Mouse (Mus musculus) ES-E14 (cell line): ENCODE measurements around the gene Zfr. TPM values are rescaled to one million over a fixed set of nuclear protein-coding genes. Genes with fewer than 3 reads are reported as not detected.
"Not testable (repeated sequence)": the region's sequence is repeated elsewhere in the genome, so short reads cannot be mapped to it uniquely, and the experiment has no call there.

Source experiments
- DNase-seq: peaks from one replicate; pipeline ENCODE4 v3.0.0-alpha.2; 2013; ENCODE audit warnings: low read depth, low spot score
- H3K27ac ChIP-seq: 2 replicates; pipeline ENCODE4 v1.5.1; 2012; ENCODE audit warnings: low read depth, mild to moderate bottlenecking, low read length, moderate library complexity, mixed read lengths; ENCODE audit not compliant: poor library complexity, insufficient read depth, severe bottlenecking
- H3K36me3 ChIP-seq: 2 replicates; pipeline ENCODE4 v1.6.1; 2012; ENCODE audit warnings: mild to moderate bottlenecking, low read length, moderate library complexity, mixed read lengths; ENCODE audit not compliant: control insufficient read depth, poor library complexity, insufficient read depth, severe bottlenecking
- H3K4me1 ChIP-seq, 2 experiments: fragments of 150-350 bp in 1 of 2; sonication (generic) in 1 of 2; 2 replicates each; pipeline ENCODE4 v1.6.1; 2012; ENCODE audit warnings: low read length in 2 of 2, mild to moderate bottlenecking in 1 of 2, mixed read lengths in 1 of 2; ENCODE audit not compliant: control insufficient read depth in 2 of 2, insufficient read depth in 2 of 2, poor library complexity in 1 of 2
- H3K4me3 ChIP-seq, 2 experiments: fragments of 150-350 bp in 1 of 2; sonication (generic) in 1 of 2; 2 replicates each; pipeline ENCODE4 v1.5.1; 2012; ENCODE audit warnings: low read length in 2 of 2, low read depth in 1 of 2, mild to moderate bottlenecking in 1 of 2, mixed read lengths in 1 of 2; ENCODE audit not compliant: insufficient read depth in 1 of 2, poor library complexity in 1 of 2, severe bottlenecking in 1 of 2
- H3K9ac ChIP-seq: 2 replicates; pipeline ENCODE4 v1.6.1; 2012; ENCODE audit warnings: low read depth, mild to moderate bottlenecking, low read length, mixed read lengths; ENCODE audit not compliant: poor library complexity, insufficient read depth, severe bottlenecking
- H3K9me3 ChIP-seq: fragments of 150-350 bp; sonication (generic); 2 replicates; pipeline ENCODE4 v1.6.1; 2012; ENCODE audit warnings: low read depth, mild to moderate bottlenecking, low read length; ENCODE audit not compliant: control insufficient read depth, insufficient read depth
- CHD2 ChIP-seq: IDR thresholded peaks from 2 replicates; pipeline ENCODE4 v1.6.1; 2014; ENCODE audit warnings: mild to moderate bottlenecking, low read depth, low read length, inconsistent platforms
- HCFC1 ChIP-seq: IDR thresholded peaks from 2 replicates; pipeline ENCODE4 v1.6.1; 2012; ENCODE audit warnings: low read length, inconsistent platforms, borderline replicate concordance; ENCODE audit not compliant: insufficient read depth
- MAFK ChIP-seq: IDR thresholded peaks from 2 replicates; pipeline ENCODE4 v1.6.1; 2014; ENCODE audit warnings: mild to moderate bottlenecking, low read depth, low read length, inconsistent platforms; ENCODE audit not compliant: insufficient read depth
- ZC3H11A ChIP-seq: IDR thresholded peaks from 2 replicates; pipeline ENCODE4 v1.6.1; 2012; ENCODE audit warnings: low read depth, mild to moderate bottlenecking, inconsistent platforms, low read length, borderline replicate concordance
- ZNF384 ChIP-seq: IDR thresholded peaks from 2 replicates; pipeline ENCODE4 v1.6.1; 2012; ENCODE audit warnings: low read depth, low read length, inconsistent platforms
- in situ Hi-C, 2 experiments: fragments of 600-800 bp; cut with MboI; formaldehyde crosslinking; loops; one replicate each; pipeline ENCODE4 v1.15.1; 2025; ENCODE audit warnings: low sequenced_read_pairs in 2 of 2, inconsistent platforms in 1 of 2; ENCODE audit not compliant: unreplicated experiment in 2 of 2
- total RNA-seq: library from RNA; depleted of rRNA; stranded (reverse); fragments of 300-350 nt; gene quantifications from 2 replicates; pipeline ENCODE4 v1.2.3, GENCODE M21; 2012

Zfr gene
- total RNA-seq, 1 experiment, result 66.8 TPM

DNA sequence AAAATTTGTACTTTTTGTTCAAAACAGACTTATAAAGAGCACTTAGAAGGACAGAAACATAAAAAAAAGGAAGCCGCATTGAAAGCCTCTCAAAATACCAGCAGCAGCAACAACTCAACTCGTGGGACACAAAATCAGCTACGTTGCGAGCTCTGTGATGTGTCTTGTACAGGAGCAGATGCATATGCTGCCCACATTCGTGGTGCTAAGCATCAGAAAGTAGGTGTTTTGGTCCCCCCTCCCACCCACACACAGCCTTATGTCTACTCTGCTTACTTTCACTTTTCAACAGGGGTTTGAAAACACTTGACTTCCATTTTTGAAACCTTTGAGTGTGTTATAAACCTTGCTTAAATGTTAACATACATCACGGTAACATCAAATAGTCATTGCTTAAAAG is 31.9 kb downstream of the Zfr start:
- Histone ChIP-seq H3K4me3 (no peak overlapping the region), H3K27ac (no peak overlapping the region), H3K9ac (no peak overlapping the region), H3K4me1 (no peaks in the 10 kb centered on the region), H3K9me3 (no peaks in the 10 kb centered on the region), H3K36me3 (peaks cover 17% of the 10 kb centered on the region)
- no peak for DNase-seq
- no peak for TF ChIP-seq ZC3H11A
- no peak for TF ChIP-seq MAFK
- no peak for TF ChIP-seq CHD2
- no peak for TF ChIP-seq HCFC1
- TF ChIP-seq ZNF384, result no peak
- in situ Hi-C loops, result no loop called here

GRCm38 (mm10) chr15:12153747-12154146 is 36.1 kb downstream of the Zfr start:
- H3K27ac ChIP-seq, result no peak overlapping the region
- no peak for TF ChIP-seq HCFC1
- TF ChIP-seq MAFK, result no peak
- TF ChIP-seq ZC3H11A, result no peak
- TF ChIP-seq CHD2, result no peak
- TF ChIP-seq ZNF384, result no peak
- H3K4me1 ChIP-seq, result no peaks in the 10 kb centered on the region
- in situ Hi-C loops, result no loop called here
- no peaks in the 10 kb centered on the region for H3K9me3 ChIP-seq
- peaks cover 19% of the 10 kb centered on the region for H3K36me3 ChIP-seq
- DNase-seq, result no peak
- no peak overlapping the region for H3K4me3 ChIP-seq
- H3K9ac ChIP-seq, result no peak overlapping the region

- in situ Hi-C loops, result no loop called here
- Histone ChIP-seq H3K27ac (no peak overlapping the region), H3K36me3 (peaks cover 9% of the 10 kb centered on the region), H3K9me3 (no peaks in the 10 kb centered on the region), H3K4me1 (no peaks in the 10 kb centered on the region), H3K4me3 (no peak overlapping the region), H3K9ac (no peak overlapping the region)
- no peak for TF ChIP-seq MAFK
- TF ChIP-seq ZNF384, result no peak
- no peak for TF ChIP-seq CHD2
- TF ChIP-seq ZC3H11A, result no peak
- no peak for TF ChIP-seq HCFC1
- DNase-seq, result no peak
Measured at GRCm38 (mm10) chr15:12178126-12178525, 60.5 kb downstream of the Zfr start.

- H3K4me3 ChIP-seq, H3K9me3 ChIP-seq, DNase-seq, H3K36me3 ChIP-seq, H3K4me1 ChIP-seq, in situ Hi-C loops, H3K27ac ChIP-seq, H3K9ac ChIP-seq: not testable (repeated sequence)
Measured at GRCm38 (mm10) chr15:12181181-12181805, 63.7 kb downstream of the Zfr start.
